Mouse (Mus musculus) bone marrow macrophage, adult 2 months (primary cell): ENCODE data around the gene Lrrk1.

Experiments used
- CTCF ChIP-seq: IDR thresholded peaks from 2 replicates; pipeline ENCODE4 v1.5.1; 2012; ENCODE audit warnings: low read depth, mild to moderate bottlenecking, low read length, moderate library complexity
- POLR2A ChIP-seq: IDR thresholded peaks from 2 replicates; pipeline ENCODE4 v1.6.1; 2012; ENCODE audit warnings: mild to moderate bottlenecking, low read depth, low read length, borderline replicate concordance

- TF ChIP-seq CTCF (no peak), POLR2A (no peak)
Observed at GRCm38 (mm10) chr7:66185370-66185769, 202.8 kb downstream of the Lrrk1 start.
